Mouse (Mus musculus) retina, postnatal 7 days (tissue): ENCODE results near the gene Gm10778.

ENCODE experiments used
- DNase-seq: peaks from one replicate; pipeline ENCODE4 v3.0.0-alpha.2; 2012; ENCODE audit warnings: low read depth, low spot score

Gm10778 gene

GRCm38 (mm10) chr10:81648803-81649775 is at the start of gene Gm10778:
Gene Gm10778 (plus strand): TSS chr10:81649059.
- DNase-seq = peak; percentile 87

- no peak for DNase-seq
These were observed 49.2 kb upstream of the Gm10778 start for GRCm38 (mm10) chr10:81599630-81600029.

- no peak for DNase-seq
These were observed 48.8 kb upstream of the Gm10778 start for GRCm38 (mm10) chr10:81600096-81600495.

- DNase-seq = peak; percentile 94
These were observed 48.1 kb upstream of the Gm10778 start, which contains the start of gene Tle6 for GRCm38 (mm10) chr10:81600738-81601203. Gene Tle6 (minus strand): TSS chr10:81601073.

GRCm38 (mm10) chr10:81601396-81601905 is 47.4 kb upstream of the Gm10778 start:
- no peak for DNase-seq

- DNase-seq = peak; percentile 66
These were observed 46.1 kb upstream of the Gm10778 start for GRCm38 (mm10) chr10:81602741-81603151.

- DNase-seq = no peak
These were observed 44.6 kb upstream of the Gm10778 start for GRCm38 (mm10) chr10:81604019-81604967.

GRCm38 (mm10) chr10:81604968-81605665 is 43.7 kb upstream of the Gm10778 start:
- peak; percentile 92 for DNase-seq

GRCm38 (mm10) chr10:81605666-81605973 is 43.2 kb upstream of the Gm10778 start:
- DNase-seq = no peak

GRCm38 (mm10) chr10:81605974-81606751 is 42.7 kb upstream of the Gm10778 start, which contains the start of gene BC025920:
Gene BC025920 (plus strand): TSS chr10:81606270.
- DNase-seq = peak; percentile 95

GRCm38 (mm10) chr10:81608308-81608707 is 40.6 kb upstream of the Gm10778 start:
- no peak for DNase-seq

- DNase-seq = no peak
These were observed 36.1 kb upstream of the Gm10778 start for GRCm38 (mm10) chr10:81612779-81613178.

- DNase-seq = no peak
These were observed 33.4 kb upstream of the Gm10778 start for GRCm38 (mm10) chr10:81615486-81615885.

- DNase-seq = no peak
These were observed 28.9 kb upstream of the Gm10778 start for GRCm38 (mm10) chr10:81619976-81620375.

- no peak for DNase-seq
These were observed 28.1 kb upstream of the Gm10778 start for GRCm38 (mm10) chr10:81620786-81621185.

- DNase-seq = no peak
These were observed 25.4 kb upstream of the Gm10778 start for GRCm38 (mm10) chr10:81623441-81623840.

- no peak for DNase-seq
These were observed 22.5 kb upstream of the Gm10778 start for GRCm38 (mm10) chr10:81626101-81626993.

- DNase-seq = peak; percentile 91
These were observed 21.6 kb upstream of the Gm10778 start, which contains the start of gene Sirt6 for GRCm38 (mm10) chr10:81626994-81627835. Gene Sirt6 (minus strand): TSS chr10:81627797.
